Mouse (Mus musculus): Measurements from ENCODE around the gene Gas7.

DNA sequence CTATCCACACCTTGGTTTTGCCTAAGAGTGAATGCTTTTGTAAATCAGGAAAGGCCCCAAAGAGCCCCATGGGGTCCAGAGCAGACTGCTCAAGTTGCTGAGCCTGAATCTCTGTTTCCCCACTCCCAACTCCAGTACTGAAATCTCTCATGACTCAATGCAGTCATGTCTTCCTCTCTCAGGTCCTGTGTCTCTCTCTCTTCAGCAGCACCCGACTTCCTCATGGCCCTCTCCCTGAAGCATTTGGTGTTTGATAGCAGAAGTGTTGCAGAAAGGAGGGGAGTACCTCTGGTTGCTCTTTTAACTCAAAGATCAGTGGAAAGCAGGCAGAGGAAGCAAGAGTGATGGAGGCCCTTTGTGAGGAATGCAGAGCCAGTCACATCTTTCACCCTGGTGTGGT lies 25.4 kb upstream of the Gas7 start:
- TF ChIP-seq CTCF (conservative IDR thresholded peaks at IDR 0.05; ENCODE audit: insufficient read depth, insufficient read length, low read depth, low read length) (no peak), POLR2A (IDR thresholded peaks at IDR 0.05; ENCODE audit: low read depth, low read length) (no peak)
